Mouse (Mus musculus): Measurements from ENCODE around the gene Art2b.
"Not testable (repeated sequence)": the region's sequence is repeated elsewhere in the genome, so short reads cannot be mapped to it uniquely, and the experiment has no call there.

- not testable (repeated sequence) for TF ChIP-seq CTCF (IDR thresholded peaks at IDR 0.05; ENCODE audit: borderline replicate concordance, insufficient read depth, low read length); POLR2A (IDR thresholded peaks at IDR 0.05; ENCODE audit: low read depth, low read length)
These were observed 1.1 kb downstream of the Art2b start for GRCm38 (mm10) chr7:101584271-101584670.

All from embryonic fibroblast, embryonic 13.5 days (primary cell).